Mouse (Mus musculus) ES-CJ7 (cell line): ENCODE results near the gene Svs6.
"Not testable (repeated sequence)": the region's sequence is repeated elsewhere in the genome, so short reads cannot be mapped to it uniquely, and the experiment has no call there.

Source experiments
- DNase-seq: peaks from one replicate; pipeline ENCODE4 v3.0.0; 2011; ENCODE audit warnings: low read depth, low spot score

The Svs6 gene

GRCm38 (mm10) chr2:164316451-164316850 lies at the start of gene Svs6:
Gene Svs6, plus strand, starts transcription at chr2:164316751.
- DNase-seq: not testable (repeated sequence)

GRCm38 (mm10) chr2:164278359-164278758 lies 38.2 kb upstream of the Svs6 start, which contains the start of gene Svs4:
Gene Svs4, minus strand, starts transcription at chr2:164278459.
- DNase-seq: no peak

GRCm38 (mm10) chr2:164288968-164289367 lies 27.6 kb upstream of the Svs6 start, which contains the start of gene Svs3a:
Gene Svs3a, plus strand, starts transcription at chr2:164289268.
- DNase-seq: not testable (repeated sequence)

GRCm38 (mm10) chr2:164312599-164312998 lies 4.0 kb upstream of the Svs6 start:
- no peak for DNase-seq

- not testable (repeated sequence) for DNase-seq
Measured at GRCm38 (mm10) chr2:164315460-164315859, 1.1 kb upstream of the Svs6 start.

GRCm38 (mm10) chr2:164320983-164321382 lies 4.4 kb downstream of the Svs6 start:
- DNase-seq: no peak

- not testable (repeated sequence) for DNase-seq
Measured at GRCm38 (mm10) chr2:164332440-164332839, 15.9 kb downstream of the Svs6 start, which contains the start of gene Svs5. Gene Svs5, plus strand, starts transcription at chr2:164332740.

- DNase-seq: not testable (repeated sequence)
Measured at GRCm38 (mm10) chr2:164343732-164344131, 27.2 kb downstream of the Svs6 start.

- DNase-seq: not testable (repeated sequence)
Measured at GRCm38 (mm10) chr2:164347697-164348096, 31.1 kb downstream of the Svs6 start.

- peak; percentile 52 for DNase-seq
Measured at GRCm38 (mm10) chr2:164348980-164349379, 32.4 kb downstream of the Svs6 start.

- DNase-seq: no peak
Measured at GRCm38 (mm10) chr2:164352697-164353096, 36.1 kb downstream of the Svs6 start.

- no peak for DNase-seq
Measured at GRCm38 (mm10) chr2:164353356-164353755, 36.8 kb downstream of the Svs6 start.

GRCm38 (mm10) chr2:164356177-164356967 lies 39.8 kb downstream of the Svs6 start:
- no peak for DNase-seq

GRCm38 (mm10) chr2:164358373-164358772 lies 41.8 kb downstream of the Svs6 start:
- DNase-seq: no peak

- DNase-seq: no peak
Measured at GRCm38 (mm10) chr2:164359031-164359430, 42.5 kb downstream of the Svs6 start.

- DNase-seq: no peak
Measured at GRCm38 (mm10) chr2:164359668-164360067, 43.1 kb downstream of the Svs6 start.

- DNase-seq: no peak
Measured at GRCm38 (mm10) chr2:164360974-164361657, 44.6 kb downstream of the Svs6 start.

- no peak for DNase-seq
Measured at GRCm38 (mm10) chr2:164366947-164367346, 50.4 kb downstream of the Svs6 start.
